Mouse (Mus musculus) kidney, adult 2 months (tissue): ENCODE data around the gene Zfyve26.

ENCODE experiments used
- CTCF ChIP-seq: fragments of 200-500 bp; conservative IDR thresholded peaks from 2 replicates; pipeline ENCODE4 v1.5.1; 2011; ENCODE audit warnings: low read depth, mild to moderate bottlenecking, control low read depth, low read length, moderate library complexity, mixed read lengths; ENCODE audit not compliant: insufficient read depth, insufficient read length
- POLR2A ChIP-seq: fragments of 200-500 bp; IDR thresholded peaks from one replicate; pipeline ENCODE4 v1.6.1; 2011; ENCODE audit warnings: low read depth, low read length, control low read depth

GRCm38 (mm10) chr12:79193441-79193840, 102.7 kb downstream of the Zfyve26 start:
- no peak for TF ChIP-seq POLR2A
- TF ChIP-seq CTCF: peak; percentile 68
